Mouse (Mus musculus) ES-CJ7 (cell line): ENCODE results near the gene Trpc1.

ENCODE experiments used
- DNase-seq: peaks from one replicate; pipeline ENCODE4 v3.0.0; 2011; ENCODE audit warnings: low read depth, low spot score

Gene Trpc1

DNA sequence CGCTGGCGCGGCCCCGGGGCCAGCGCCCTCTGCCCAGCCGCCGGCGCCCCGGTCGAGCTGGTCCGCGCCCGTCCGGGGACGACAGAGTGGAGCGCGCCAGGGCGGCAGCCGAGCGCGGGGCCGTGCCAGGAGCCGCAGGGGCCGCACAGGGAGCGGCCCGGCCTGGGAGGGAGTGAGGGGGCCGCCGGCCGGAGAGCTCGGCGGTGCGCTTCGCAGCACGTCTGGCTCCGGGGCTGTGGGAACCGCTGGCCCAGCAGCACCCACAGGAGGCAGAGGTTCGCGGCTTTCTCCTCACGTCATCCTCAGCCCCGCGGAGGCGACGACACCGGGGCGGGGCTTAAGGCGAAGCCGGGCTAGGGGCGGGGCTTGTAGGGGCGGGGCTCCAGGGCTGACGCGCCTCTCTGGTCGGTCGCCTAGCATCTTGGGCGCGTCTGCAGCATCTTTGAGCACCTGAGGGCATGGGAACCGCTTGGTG, at the start of gene Trpc1:
Gene Trpc1, minus strand, starts transcription at position 339 of the 475 bp plus-strand sequence.
- DNase-seq: peak; percentile 88

DNA sequence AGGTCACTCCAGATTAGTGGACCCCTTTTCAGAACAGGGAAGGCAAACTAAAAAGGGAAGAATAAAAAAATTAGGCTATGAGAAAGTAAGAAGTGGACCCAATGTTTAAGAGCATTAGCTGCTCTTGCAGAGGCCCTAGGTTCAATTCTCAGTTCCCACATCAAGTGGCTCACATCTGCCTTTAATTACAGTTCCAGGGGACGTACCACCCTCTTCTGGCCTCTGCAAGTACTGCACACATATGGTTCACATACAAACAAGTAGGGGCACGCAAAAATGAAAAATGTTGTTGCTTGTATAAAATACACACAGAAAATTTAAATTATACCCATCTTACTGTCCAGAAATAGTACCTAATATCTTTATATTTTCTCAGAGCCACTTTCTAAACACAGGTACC, 46.1 kb upstream of the Trpc1 start:
- DNase-seq: peak; percentile 41

DNA sequence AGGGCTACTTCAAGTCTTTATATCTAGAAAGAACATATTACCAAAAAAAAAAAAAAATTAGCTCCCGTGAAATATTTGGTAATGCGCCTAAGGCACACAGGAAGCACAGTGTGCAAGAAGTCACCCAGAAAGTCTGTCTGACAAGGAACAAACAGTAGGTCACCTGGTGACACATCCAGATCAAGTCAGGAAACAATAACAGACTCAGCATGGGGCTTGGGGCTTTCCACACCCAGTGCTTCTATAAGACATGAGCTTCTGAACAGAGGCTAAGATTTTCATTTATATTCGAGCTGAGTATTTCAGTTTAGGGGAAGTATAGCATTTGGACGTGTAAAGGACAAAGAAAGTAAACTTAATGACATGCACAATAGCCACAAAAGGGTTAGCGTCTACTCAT, 45.7 kb upstream of the Trpc1 start:
- no peak for DNase-seq

DNA sequence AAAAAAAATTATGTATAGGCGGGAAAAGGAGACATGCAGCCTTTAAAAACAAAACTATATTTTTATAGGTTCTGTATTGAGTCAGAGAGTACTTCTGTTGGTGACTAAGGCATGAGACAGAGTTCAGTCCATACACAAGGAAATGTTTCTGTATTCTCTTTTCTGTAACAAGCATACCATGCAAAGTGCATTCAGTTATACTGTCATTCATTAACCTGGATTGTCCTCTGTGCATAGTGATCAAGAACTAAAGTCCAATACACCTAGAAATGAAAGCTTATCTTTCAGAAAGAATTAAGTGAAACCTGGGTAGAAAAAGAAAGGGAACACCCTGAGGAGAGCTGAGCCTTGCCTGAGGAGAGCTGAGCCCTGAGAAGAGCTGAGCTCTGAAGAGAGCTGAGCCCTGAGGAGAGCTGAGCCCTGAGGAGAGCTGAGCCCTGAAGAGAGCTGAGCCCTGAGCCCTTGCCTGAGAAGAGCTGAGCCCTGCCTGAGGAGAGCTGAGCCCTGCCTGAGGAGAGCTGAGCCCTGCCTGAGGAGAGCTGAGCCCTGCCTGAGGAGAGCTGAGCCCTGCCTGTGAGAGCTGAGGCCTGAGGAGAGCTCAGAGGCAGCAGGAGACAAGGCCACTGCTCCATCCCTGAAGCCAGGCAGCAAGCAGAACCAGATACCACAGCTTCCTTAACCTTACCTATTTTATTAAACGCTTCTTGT, 45.1 kb upstream of the Trpc1 start:
- DNase-seq: no peak

DNA sequence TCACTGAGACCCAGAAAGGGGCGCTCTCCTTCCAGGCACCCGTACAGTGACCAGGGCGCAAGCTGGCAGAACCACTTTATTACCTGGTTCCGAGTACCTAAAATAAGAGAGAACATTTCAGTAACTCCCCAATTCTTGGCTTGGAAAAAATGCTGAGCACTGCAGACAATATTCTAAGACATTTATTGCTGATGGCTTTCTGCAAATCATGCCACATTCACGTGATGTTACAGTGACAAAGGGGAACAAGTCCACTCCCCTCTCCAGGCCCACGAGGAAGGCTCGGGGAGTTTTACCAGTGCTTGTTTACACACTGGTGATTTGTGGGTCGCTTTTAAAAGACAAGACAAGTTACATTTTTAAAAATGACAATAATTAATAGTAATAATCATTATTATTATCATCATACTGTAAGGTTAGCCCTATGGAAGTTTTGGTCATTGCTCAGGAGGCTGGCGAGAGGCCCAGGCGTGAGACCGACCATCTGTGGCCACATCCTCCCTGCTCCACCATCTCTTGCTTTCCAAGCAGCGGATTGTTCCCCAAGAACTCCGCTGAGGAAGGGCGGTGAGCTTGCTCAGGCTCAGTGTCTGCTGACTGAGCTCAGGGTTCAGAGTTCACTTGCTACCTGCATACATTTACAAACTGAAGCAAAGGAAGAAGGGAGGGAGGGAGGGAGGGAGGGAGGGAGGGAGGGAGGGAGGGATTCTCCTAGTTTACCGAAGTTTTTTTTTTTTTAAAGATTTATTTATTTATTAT, 44.0 kb upstream of the Trpc1 start:
- no peak for DNase-seq

DNA sequence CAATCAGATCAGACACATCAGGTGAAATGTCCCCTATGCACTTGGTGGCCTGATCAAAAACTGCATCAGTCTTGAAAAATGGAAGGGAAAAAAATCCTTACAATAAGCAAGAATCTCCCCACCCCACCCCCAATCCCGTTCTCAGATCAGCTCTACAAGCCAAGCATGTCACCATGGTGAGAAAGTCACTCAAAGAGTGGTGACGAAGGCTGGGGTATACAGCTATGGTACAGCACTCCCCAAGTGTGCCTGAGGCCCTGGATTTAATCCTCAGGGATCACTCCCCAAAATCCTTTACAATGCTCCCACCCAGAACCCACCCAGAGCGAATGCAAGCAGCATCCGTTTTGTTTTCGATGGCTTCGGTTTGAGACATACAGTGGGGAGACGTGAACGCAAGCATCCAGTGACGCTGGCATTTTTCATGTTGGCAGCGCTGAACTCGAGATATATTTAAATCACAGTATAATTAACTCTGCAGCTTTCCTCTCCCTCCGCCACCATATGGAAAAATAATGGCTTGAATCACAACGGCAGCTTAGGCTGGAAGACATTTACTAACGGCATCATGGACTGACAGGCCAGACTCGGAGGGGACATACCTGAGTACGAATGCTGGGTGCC, 34.8 kb upstream of the Trpc1 start:
- DNase-seq: no peak

DNA sequence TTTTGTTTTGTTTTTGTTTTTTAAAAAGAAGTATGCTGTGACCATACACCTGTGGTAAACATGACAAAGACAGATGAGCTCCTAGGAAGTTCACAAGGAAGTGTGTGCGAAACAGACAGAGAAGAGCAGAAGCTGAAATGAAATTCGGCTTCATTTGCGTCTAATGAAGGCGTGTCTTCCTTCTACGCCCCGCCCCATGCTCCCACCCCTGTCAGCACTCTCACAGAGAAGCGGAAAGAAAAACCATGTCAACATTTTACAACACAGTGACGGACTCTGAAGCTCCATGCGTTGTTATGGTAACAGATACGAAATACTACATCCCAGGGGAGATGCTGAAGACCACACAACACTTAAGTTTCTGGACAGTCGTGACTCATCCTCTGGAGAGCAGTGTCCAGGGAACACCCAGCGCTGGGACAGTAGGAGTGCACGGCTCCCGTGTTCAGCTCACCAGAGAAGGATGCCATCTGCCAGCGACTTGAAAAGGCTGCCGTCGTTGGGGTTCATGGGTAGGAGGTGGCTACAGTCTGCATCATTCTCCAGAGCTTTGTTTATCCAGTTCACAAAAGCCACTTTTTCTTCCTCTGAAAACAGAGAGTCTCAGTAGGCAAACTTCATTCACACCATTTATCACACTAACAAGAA, 33.6 kb upstream of the Trpc1 start:
- DNase-seq: no peak

DNA sequence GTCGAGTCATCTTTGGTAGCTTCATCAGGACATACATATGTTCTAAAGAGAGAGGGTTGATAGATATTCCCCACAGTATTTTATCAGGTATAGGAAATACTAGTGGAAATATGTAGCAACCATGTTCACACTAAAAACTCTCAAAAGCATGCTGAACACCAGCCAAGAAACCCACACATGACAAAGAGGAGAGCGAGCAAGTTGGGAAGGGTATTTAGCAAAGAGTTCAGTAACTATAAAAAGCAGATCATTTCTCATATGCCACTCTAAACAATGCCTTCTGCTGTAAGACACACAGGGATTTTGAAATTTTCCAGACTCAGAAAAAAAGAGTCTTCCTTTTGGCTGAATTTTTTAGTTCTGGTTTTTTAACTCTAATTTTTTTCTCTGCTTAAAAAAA, 21.5 kb upstream of the Trpc1 start:
- no peak for DNase-seq

DNA sequence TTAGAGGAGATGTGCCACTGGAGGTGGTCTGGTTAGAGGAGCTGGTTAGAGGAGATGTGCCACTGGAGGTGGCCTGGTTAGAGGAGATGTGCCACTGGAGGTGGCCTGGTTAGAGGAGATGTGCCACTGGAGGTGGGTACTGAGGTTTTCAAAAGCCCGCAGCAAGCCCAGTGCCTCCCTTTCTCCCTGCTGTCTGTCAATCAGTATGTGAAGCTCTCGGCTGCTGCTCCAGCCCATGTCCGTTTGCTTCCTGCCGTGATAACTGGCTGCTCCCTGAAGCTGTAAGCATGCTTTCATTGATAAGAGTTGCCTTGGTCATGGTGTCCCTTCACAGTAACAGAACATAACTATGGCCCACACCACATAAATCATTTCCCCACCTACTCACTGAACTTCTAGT, 13.0 kb upstream of the Trpc1 start:
- no peak for DNase-seq

DNA sequence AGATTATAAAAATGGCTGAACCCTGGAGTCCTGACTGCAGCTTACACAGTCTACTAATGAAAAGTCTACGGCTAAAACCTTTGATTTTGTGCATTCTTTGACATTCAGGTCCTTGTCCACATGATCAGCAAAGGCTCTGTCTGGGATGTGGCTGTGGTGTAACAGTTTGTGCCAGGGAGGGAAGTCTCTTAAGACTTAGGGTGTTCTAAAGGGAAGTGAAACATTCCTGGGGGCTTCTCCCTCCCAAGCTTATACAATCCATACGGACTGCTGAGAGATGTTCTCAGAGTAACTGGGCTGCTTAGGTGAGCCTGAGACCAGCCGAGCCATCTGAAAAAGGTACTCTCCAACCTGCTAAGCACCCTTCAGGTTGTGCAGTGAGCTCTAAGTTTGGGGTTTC, 12.1 kb upstream of the Trpc1 start:
- no peak for DNase-seq

DNA sequence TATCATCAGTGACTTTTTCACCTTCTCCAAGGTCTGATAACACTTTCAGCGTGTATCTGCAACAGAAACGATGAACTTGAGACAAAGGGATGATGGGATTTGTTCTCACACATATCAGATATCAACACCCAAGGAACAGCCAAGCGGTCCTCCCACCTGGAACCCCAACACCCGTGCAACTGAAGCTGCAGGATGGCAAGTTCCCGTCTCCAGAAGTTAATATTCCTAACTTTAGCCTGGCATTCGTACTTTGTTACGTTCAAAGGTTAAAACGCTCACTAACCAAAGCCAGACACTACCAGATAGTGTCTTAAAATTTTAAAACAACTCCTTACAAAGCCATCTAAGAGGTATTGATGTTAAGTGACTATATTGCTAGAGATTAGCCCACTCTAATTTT, 11.2 kb upstream of the Trpc1 start:
- no peak for DNase-seq

DNA sequence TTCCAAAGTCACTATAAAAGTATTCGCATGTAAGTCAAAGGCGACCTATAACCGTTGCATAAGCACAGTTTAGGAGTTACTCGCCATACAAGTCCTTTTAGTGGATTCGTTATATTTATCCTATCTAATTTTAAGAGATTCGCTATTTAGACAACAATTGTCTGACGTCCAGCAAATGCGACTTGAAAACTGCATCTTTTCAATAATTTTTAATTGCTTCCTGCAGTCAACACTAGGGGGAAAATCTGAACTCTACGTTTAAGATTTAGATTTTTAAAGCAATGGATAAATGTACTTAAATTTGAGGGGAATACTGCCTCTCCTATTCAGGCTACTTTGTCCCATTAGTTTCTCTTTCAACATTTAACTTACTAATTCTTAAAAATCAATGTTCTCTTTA, 571 bp upstream of the Trpc1 start:
- DNase-seq: no peak

DNA sequence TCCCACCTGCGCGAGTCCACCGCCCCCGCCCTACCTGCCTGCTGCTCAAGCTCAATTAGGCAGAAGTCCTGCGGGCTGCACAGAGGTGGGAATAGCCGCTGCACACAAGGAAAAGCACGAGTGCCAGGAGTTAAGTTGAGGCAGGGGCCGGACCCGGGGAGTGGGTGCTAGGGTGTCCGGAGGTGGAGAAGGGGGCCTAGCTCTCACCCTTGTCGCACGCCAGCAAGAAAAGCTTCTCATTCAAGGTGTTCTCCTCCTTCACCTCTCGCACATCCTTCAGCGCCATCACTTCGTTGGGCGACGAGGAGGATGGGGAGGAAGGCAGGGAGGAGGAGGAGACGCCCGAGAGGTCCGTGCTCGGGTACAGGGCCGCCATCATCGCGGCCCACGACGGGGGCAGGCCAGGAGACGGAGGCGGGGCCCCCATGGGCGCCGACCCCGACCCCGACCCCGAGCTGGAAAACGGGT, 680 bp downstream of the Trpc1 start:
- peak; percentile 24 for DNase-seq

DNA sequence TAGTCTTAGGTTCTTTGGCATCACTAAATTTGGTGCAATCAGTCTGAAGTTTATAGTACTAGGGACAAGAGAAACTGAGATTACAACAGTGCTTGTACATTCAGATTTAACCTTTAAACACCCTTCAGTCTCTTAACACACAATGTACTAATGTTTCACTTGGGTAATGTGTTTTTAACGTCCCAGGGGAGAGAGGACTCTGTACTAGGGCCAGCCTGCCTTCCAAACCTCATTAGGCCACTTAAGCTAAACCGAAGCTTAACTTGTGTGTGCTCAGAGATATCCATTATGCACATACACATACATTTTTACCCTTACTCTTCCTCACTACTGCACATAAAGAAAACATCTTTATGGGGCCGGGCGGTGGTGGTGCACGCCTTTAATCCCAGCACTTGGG, 2.9 kb downstream of the Trpc1 start:
- no peak for DNase-seq

DNA sequence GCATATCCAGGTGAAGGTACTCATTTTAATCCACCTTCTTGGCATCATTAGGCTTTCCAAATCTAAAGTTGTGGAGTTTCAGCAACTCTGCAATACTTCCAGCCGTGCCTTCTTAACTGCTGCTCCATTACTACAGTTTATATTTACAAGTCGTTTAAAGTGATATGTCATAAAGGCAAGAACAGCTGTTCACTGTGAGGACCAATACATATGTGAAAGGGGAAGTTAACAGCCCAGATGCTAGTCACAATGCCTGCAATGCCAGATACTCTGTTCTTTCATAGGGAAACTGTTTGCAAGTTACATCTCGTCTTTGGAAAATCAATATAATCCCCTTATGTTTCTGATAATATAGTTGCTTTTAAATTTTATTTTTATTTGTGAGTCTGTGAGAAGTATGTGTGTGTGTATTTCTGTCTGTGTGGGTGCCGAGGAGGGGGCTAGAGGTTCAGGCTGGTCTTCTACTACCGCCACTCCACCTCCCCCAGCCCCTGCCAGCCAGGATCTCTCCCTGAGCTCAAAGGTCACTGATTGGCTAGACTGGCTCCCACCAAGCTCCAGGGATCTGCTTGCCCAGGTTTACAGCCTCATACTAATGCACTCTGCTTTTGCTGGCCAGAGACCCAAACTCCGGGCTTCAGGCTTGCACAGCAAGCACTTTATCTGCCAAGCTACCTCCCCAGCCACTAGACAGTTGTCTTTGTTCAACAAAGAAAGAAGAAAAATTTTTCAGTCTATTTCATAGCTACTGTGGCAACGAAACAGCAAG, 5.1 kb downstream of the Trpc1 start:
- DNase-seq: no peak

DNA sequence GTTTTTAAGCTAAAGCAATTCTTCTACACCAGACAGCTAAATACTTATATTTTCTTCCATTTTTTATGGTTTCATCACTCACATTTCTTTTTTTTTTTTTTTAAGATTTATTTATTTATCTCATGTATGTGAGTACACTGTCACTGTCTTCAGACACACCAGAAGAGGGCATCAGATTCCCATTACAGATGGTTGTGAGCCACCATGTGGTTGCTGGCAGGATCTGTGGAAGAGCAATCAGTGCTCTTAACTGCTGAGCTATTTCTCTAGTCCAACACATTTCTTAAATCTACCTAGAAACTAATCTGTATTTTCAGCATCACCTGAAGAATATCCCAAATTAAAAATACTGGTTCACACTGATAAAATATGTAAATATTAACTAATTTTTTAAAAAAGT, 13.9 kb downstream of the Trpc1 start:
- DNase-seq: no peak

DNA sequence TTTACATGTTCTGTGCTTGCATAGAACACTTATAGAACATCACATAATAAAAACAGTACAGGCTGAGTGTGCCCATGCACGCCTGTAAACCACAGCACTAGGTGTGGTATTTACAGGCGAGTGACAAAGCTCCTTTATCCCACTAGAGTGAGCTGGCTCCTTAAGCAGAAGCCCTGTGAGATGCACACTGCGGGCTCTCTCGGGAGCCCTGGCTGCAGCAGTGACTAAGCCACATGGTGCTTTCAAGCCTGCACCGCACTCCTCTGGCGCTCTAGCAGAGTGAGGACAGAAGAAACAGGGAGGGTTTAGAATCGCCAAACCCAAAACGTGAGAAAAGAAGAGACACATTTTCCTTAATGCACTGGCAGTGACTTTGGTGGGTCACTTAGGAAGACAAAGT, 37.6 kb downstream of the Trpc1 start:
- no peak for DNase-seq

DNA sequence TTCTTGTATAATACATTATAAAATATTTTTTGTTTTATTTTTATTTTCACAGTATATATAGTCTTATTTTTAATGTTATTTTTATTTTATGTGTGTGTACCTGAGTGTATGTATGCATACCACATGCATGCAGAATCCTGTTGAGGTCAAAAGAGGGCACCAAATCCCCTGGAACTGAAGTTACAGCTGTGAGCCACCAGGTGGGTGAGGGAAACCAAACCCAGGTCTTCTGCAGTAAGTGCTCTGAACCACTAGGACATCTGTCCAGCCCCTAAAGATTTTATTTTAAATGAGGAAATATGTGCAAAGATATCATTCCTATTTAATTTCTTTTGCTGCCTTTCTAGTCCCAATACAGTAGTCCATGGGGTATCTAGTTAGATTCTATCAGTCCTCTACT, 41.2 kb downstream of the Trpc1 start:
- DNase-seq: peak; percentile 70

DNA sequence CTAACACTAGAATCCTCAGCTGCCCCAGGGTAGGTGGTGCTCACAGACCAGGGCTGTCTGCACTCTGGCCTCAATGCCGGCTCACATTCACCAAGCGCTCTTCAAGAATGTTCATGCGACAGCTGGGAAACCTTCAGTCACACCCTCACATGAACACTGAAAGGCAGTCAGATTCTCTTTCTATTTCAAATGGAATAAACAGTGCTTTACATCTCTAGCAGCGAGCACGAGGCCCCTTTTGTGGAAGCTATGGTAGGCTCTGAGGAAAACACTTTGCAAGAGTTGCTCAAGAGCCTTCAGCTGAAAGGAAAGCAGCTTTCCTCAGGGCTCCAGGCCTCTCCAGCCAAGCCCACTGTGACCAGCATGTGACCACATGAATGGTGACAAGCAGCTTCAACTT, 44.8 kb downstream of the Trpc1 start:
- DNase-seq: no peak

DNA sequence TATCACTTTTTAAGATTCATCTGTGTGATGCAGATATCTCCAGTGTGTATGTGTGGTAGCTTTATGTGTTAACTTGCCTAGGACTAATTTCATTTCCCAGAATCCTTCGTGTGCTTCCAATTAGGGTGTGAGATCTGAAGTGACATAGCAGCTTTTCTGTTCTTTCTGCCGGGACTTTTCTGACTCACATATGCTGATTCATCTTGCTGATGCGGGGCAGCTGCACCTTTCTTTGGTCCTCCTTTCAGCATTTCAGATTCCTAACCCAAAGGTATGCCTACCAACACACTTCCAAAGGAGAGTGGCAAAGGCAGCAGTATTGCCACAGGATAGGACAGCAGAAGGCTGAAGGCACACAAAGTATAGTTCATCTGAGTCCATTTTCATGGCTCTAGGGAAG, 46.1 kb downstream of the Trpc1 start:
- no peak for DNase-seq

DNA sequence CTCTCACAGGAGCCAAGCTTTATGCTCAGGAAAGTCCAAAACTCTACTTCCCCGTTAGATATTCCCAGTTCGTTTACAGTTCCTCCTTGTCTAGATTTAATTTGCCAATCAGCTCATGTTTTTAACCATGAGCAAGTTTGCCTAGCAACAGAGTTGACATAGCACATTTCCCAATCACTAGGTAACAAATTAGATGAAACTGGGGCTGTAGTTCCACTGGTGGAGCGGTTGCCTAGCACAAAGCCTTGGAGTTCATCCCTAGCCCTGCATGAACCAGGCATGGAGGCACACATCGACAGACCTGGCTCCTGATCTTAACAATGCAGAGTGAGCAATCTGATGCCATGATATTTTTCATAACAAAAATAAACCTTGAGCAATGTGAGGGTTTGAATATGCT, 50.9 kb downstream of the Trpc1 start:
- DNase-seq: no peak
